Mouse (Mus musculus): ENCODE data around the gene Ly6g6d.

Gene Ly6g6d

GRCm38 (mm10) chr17:35097164-35097655 lies 19.3 kb upstream of the Ly6g6d start:
- DNase-seq, result no peak

DNA sequence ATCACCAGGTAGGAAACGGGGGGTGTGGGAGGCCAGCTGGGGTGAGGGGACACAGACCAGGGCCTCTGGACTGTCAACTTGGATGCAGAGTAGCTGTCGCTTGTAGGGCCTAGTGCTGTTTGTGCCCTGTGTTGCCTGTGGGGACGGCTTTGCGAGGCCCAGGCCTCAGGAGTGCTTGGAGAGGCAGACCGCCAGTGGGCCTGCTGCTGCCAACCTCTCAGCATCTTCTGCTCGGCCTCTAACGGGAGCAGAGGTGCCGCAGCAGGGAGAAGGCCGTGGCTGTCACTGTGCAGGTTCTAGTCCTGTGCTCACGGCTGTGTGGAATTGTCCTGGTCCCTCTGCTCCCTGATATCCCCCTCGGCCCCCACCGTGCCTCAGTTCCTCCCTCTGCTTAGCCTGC lies 18.7 kb upstream of the Ly6g6d start:
- no peak for DNase-seq

GRCm38 (mm10) chr17:35094475-35095365 lies 16.9 kb upstream of the Ly6g6d start:
- DNase-seq, result no peak

DNA sequence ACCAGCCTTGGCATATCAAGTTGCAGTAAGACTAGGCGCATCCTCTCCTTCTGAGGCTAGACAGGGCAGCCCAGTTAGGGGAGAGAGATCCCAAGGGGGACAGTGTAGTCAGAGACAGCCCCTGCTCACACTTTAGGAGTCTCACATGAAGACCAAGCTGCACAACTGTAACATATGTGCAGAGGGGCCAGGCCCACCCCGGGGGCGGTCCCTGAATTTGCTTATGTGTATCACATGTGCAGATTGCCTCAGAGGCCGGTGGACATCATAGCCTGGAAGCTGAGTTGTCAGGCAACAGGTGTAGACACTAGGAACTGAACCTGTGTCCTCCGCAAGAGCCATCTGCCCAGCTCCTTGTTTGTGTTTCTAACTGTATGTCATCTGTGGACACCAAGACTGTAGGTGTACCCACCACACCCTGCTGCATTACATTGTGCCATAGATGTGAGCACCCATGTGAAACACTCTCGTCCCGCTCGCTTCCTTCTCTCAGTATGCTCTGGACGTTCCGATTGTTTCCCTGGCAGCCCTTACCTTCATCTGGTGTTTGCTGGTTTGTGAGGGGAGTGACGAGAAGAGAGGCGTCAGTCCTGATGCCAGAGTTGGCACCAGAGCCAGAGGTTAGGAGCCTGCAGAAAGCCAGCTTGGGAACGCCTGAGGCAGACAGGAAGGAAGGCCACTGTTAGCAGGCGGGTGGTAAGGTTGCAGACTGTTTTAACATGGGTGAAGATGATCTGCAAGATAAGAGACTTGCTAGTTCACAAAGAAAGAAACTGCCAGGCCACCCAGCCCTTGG lies 14.7 kb upstream of the Ly6g6d start:
- no peak for DNase-seq

DNA sequence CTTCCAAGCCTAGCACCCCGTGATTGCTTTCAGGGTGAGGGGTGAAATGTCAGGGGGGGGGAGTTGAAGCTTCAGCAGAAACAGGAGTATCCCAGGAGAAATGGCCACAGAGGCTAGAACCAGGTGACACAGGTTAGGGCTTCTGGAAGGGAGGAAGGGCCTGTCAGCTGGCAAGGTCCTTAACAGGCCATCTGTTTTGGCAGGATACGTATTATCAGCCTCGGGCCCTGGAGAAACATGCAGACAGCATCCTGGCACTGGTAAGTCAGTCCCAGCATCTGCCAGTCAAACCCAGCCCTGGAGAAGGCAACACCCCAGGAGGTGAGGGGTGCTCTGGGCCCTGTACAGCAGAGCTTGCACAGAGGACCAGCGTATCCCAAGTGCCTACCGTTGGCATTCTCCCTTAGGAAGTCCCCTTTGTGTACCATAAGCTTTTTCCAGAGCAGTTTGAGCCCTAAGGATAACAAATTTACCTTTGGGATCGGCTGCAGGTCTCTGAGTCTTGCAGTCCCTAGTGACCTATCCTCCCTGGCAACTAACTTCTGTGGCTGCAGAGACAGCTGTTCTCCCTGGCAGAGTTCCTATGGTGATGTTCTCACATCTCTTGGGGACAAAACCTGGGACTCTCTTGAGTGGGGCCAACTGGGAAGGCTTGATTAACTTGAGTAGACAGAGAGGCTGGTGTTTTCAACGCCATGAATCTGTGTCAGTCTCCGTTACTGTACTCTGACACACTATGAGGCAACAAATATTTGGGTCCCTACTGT lies 12.5 kb upstream of the Ly6g6d start:
- no peak for DNase-seq

DNA sequence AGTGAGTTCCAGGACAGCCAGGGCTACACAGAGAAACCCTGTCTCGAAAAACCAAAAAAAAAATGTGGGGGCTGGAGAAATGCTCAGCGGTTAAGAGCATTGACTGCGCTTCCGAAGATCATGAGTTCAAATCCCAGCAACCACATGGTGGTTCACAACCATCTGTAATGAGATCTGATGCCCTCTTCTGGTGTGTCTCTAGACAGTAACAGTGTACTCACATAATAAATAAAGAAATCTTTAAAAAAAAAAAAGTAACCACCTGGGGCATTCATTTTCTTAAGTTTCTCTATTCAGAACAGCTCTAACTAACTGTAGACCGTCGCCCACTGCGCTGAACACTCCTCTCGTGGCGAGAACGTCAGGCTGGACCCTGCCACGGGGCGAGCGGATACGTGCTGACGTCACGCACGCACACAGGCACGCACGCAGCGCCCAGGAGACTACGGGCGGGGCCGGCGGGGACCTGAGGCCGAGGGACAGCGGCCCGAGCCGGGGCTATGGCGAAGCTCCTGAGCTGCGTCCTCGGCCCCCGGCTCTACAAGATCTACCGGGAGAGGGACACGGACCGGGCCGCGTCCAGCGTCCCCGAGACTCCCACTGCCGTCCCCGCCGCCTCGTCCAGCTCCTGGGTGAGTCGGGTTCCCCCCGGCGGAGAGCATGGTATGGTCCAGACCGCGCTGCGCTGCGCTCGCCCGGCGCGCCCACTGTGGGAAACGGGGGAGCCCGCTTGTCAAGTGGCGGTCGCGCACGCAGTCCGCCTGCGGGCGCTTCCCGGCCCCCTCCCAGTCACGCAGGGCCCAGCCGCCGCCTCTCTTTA lies 11.2 kb upstream of the Ly6g6d start, which contains the start of gene Abhd16a:
Gene Abhd16a, plus strand, starts transcription at position 439 of the 820 bp plus-strand sequence.
- DNase-seq, result peak; percentile 85 to 89

DNA sequence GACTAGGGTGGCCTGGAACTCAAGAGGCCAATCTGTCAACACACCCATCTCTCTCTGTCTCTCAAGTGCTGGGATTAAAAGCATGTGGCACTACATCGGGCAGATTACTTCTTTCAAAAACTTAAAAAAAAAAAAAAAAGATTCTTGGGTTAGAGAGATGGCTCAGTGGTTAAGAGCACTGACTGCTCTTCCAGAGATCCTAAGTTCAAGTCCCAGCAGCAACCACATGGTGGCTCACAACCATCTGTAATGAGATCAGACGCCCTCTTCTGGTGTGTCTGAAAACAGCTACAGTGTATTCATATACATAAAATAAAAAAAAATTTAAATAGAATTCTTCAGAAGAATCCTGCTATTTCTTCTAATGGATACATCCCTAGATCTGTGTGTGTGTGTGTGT lies 10.3 kb upstream of the Ly6g6d start:
- DNase-seq, result no peak

DNA sequence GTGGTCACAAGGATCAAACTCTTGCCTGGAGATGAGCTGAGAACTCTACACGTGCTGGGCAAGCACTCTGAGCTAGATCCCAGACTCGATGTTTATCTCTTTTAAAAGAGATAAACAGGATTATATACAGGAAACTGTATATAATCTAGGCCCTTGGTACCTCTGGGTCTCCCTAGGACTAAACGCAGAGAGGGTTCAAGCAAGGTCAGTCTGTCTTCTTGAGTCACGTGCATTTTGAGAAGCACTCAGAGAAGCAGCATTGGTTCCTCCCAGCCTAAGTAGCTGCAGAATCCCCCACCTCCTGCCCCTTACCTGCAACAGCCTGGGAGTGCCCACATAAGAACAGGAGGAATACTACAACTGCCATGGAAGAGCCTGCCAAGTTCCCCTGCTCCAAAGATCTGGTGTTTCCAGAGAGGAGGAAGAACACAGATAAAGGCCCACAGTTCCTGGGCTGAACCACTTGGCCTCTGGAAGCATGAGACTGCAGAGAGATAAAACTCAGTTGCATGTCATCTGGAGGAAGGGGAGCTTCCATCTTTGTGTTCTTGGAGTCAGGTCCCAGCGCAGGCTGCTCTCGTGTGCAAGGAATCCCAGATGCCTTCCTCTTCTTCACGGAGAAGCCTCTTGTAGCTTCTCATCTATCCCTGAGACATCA lies 7.5 kb upstream of the Ly6g6d start, which contains the start of gene Ly6g6f:
Gene Ly6g6f, minus strand, starts transcription at position 403 of the 658 bp plus-strand sequence.
- DNase-seq, result no peak

GRCm38 (mm10) chr17:35083929-35084497 lies 6.1 kb upstream of the Ly6g6d start:
- DNase-seq, result no peak

- DNase-seq, result no peak
These were observed 5.1 kb upstream of the Ly6g6d start for GRCm38 (mm10) chr17:35082841-35083576.

GRCm38 (mm10) chr17:35080710-35081109 lies 2.8 kb upstream of the Ly6g6d start:
- DNase-seq, result no peak

DNA sequence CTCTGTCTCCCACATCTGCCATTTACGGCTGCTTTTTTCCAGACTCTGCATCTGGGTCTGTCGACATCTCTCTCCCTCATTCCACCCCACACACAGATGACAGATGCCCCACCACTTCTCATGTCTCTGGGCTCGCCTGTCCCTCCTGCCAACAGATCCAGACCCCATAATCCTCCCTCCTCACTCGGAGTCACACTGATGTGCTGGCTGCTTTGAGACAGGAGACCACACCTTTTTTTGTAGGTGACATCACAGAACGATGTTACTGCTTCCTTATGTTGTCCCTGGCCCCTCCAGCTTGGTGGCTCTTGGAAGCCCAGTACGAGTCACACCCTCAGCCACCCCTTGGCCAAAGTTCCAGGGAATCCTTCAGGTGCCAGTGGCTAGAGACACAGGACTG lies 2.4 kb upstream of the Ly6g6d start:
- no peak for DNase-seq

- no peak for DNase-seq
These were observed 1.9 kb upstream of the Ly6g6d start for GRCm38 (mm10) chr17:35079778-35080177.

GRCm38 (mm10) chr17:35077285-35077684 lies 580 bp downstream of the Ly6g6d start:
- no peak for DNase-seq

DNA sequence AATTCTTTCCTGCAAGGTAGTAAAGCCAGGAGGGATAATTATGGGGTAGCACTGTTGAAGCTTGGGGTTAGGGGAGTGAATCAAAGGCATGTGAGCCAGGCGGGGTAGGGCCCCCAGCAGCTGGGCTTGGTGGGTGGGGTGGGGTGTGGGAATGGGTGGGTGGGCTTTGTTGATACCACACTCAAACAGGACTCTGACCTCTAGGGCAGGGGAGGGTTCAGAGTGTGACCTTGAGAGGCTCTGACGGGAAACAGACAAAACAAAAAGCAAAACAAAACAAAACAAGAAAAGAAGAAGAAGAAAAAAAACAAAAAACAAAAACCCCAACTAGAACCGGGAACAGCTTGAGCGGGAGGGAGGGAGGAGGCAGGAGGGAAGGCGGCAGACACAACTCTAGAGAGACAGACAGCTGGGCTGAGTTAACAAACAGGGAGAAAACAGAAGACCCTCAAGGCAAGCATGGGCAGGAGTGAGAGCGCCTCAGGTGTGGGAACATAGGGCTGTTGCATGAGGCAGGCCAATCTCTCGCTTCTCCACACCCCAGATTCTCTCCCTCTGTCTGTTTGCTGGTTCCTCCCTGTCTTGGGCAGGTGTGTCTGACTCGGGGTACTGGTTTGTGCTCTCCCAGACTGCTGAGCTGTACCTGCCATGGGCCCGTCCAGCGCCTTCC lies 1.2 kb downstream of the Ly6g6d start, which contains the start of gene Ly6g6e:
Gene Ly6g6e, plus strand, starts transcription at position 396 of the 670 bp plus-strand sequence.
- no peak for DNase-seq

GRCm38 (mm10) chr17:35074097-35074496 lies 3.8 kb downstream of the Ly6g6d start:
- DNase-seq, result peak; percentile 27 to 32

- no peak for DNase-seq
These were observed 6.4 kb downstream of the Ly6g6d start for GRCm38 (mm10) chr17:35071454-35071853.

DNA sequence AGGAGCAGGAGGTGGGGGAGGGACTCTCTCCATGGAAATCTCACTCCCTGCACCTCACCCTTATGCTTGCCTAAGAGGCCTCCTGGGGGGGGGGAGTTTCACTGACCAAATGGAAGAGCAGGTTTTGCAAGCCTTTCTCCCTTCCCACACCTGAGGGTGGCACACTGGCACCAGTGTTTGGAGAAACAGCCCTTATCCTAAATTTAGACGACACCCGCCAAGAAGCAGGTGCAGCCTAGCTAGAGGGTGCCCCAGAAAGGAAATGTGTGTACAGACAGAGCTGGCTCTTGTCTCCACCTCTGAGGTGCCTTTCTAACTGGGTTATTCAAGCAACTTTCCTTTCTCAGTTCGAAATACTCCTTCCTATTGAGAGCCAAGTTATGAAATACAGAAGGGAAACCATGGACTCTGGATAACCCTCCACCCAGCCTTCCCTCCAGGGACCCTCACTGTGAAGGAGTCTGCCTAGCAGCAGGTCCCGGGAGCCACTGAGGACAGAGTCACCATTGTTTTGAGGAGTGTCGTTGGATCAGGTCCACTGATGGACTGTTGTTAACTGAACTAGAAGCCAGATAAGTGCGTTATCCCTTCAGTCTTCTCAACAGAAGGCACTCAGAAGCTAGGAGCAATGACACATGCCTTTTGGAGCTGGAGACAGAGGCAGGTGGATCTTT lies 7.2 kb downstream of the Ly6g6d start:
- peak; percentile 51 to 62 for DNase-seq
